Comparison of ENCODE assay signal across 8 mouse cellular contexts in the genomic region with DNA sequence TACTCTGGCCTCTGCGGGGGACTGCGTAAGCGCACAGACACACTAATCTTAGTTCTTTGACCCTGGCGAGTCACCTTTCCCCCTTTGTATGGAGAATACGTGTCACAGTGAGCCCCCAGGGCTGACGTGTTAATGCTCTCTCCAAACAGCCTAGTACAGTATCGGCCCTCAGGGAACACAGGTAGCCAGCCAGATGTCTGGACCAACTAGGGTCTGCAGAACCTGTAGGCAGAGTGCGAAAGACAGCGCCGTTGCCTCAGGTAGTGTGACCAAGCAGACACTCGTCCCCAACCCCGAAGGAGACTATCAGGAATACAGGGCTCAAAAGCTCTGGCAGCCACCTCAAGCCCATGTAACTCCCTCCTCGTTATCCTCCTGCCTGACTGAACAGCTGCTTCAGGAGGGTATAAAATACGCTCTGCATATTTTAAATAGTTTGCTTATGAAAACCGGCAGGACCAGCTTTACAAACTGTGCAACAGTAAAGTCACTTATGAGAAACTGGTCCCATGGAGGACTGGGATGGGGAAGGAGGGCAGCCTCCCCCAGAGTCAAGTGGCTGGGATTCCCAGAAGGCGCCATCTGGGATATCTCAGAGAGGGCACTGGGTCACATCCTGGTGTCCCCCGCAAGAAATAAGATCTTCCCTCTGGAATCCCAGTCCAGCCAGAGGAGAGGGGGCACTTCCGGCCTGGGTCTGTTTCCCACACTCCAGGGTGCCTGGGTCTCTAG. TPM values are rescaled to one million over a fixed set of nuclear protein-coding genes. Genes with fewer than 3 reads are reported as not detected.
DNase-seq lines count a peak whose midpoint lies in the region; ATAC-seq and TF ChIP-seq lines count a peak whose summit lies in the region.

No protein-coding gene starts in this region.

- H3K9me3 ChIP-seq in limb, embryonic 14.5 days (ENCODE audit: control insufficient read depth, low read length): no peaks in the 10 kb centered on the region

- no peak overlapping the region for H3K4me3 ChIP-seq in gastrocnemius, adult 2 months
- no peak overlapping the region for H3K4me3 ChIP-seq in limb, embryonic 14.5 days (replicated peaks; ENCODE audit: low read length)

- intact Hi-C loops in gastrocnemius, adult 2 months (cut with DNase I): no loop called here

- WGBS in limb, embryonic 14.5 days: 16% methylated on average over 18 of the region's 18 CpGs

- TF ChIP-seq CTCF in gastrocnemius, adult 2 months (IDR thresholded peaks at IDR 0.05): no peak

- no peaks in the 10 kb centered on the region for H3K27me3 ChIP-seq in limb, embryonic 14.5 days (ENCODE audit: control insufficient read depth, insufficient read depth, low read length)

- DNase-seq in gastrocnemius, adult 2 months: no peak
- no peak for DNase-seq in gastrocnemius, postnatal 10 days
- DNase-seq in embryo, embryonic 10 days (ENCODE audit: low spot score): peak; percentile 80
- peak; percentile 43 for DNase-seq in heart, postnatal 4 days
- DNase-seq in limb, embryonic 14.5 days (ENCODE audit: low spot score): peak; percentile 49
- DNase-seq in left cerebral cortex, adult 8-10 months (ENCODE audit: low spot score in 2 of 2): no peak
- no peak for DNase-seq in layer of hippocampus, adult 8-10 months (ENCODE audit: low spot score in 2 of 2)
- no peak for DNase-seq in c-Kit-positive CD71-positive TER-119-positive erythroid progenitor cells, embryonic 14.5 days (ENCODE audit: low spot score)

- ATAC-seq in limb, embryonic 14.5 days (ENCODE audit: low FRiP score, low read depth): peak; percentile 72

- peak overlapping the region; percentile 3; the same call in 1 of the 2 replicates for H3K4me2 ChIP-seq in limb, embryonic 14.5 days (replicated peaks; ENCODE audit: low read depth, low read length, severe bottlenecking)

- 0 out of 2 replicates have a peak overlapping the region, but pooled peaks have one; percentile 28 for H3K9ac ChIP-seq in limb, embryonic 14.5 days (ENCODE audit: low read depth, low read length, severe bottlenecking)

- no peaks in the 10 kb centered on the region for H3K36me3 ChIP-seq in limb, embryonic 14.5 days (ENCODE audit: control insufficient read depth, insufficient read depth, low read length)

- H3K4me1 ChIP-seq in limb, embryonic 14.5 days (ENCODE audit: control insufficient read depth, insufficient read depth, low read length): peaks cover 53% of the 10 kb centered on the region

- peak overlapping the region; percentile 8; the same call in 1 of the 2 replicates for H3K27ac ChIP-seq in gastrocnemius, adult 2 months
- H3K27ac ChIP-seq in limb, embryonic 14.5 days (replicated peaks; ENCODE audit: low read depth, low read length): peak overlapping the region; percentile 78

- no peak for TF ChIP-seq POLR2A in limb, embryonic 14.5 days (IDR thresholded peaks at IDR 0.05; ENCODE audit: borderline replicate concordance, extremely low read depth, insufficient read depth, insufficient read length)

RNA-seq across cellular contexts. Expression of gene Kazn, which starts 18.0 kb away (rescaled TPM):
- 1 to 10 TPM; 1.5 to 2.3 TPM for total RNA-seq in gastrocnemius, adult 2 months (2021)
- 1 to 10 TPM; 7.1 to 10.0 TPM for total RNA-seq in gastrocnemius, postnatal 10 days (2021)
- total RNA-seq in heart, postnatal 4 days (2021): 1 to 10 TPM; 7.5 to 7.7 TPM
- polyA plus RNA-seq in limb, embryonic 14.5 days (2012; rRNA removed): 31.3 and 43.4 TPM in 2 replicates
- 12.7 and 14.0 TPM in 2 replicates for polyA plus RNA-seq in limb, embryonic 14.5 days (2014; fragmentation: Nextera tagmentation; extraction: Ambion mirVana)
- 100 to 1,000 TPM in 2 of 4 experiments, 10 to 100 TPM in 2; 91.5 to 107 (median 100) TPM for total RNA-seq in left cerebral cortex, adult 8-10 months (2022)
- total RNA-seq in layer of hippocampus, adult 8-10 months (2022): 10 to 100 TPM; 44.3 to 48.2 (median 44.9) TPM

Comparison
In these comparisons a context has a peak if more than half of its experiments do, and no peak if none do; other contexts are left out.
1. DNase-seq: peak in embryo, embryonic 10 days (single experiment), heart, postnatal 4 days (single experiment) and limb, embryonic 14.5 days (single experiment); none in gastrocnemius, adult 2 months (single experiment), gastrocnemius, postnatal 10 days (single experiment), left cerebral cortex, adult 8-10 months (0 of 2), layer of hippocampus, adult 8-10 months (0 of 2) and c-Kit-positive CD71-positive TER-119-positive erythroid progenitor cells, embryonic 14.5 days (single experiment).
2. RNA of gene Kazn, which starts 18.0 kb away (total RNA-seq): 91.5 to 107 TPM in left cerebral cortex, adult 8-10 months and 44.3 to 48.2 TPM in layer of hippocampus, adult 8-10 months; 7.1 to 10.0 TPM in gastrocnemius, postnatal 10 days, 7.5 to 7.7 TPM in heart, postnatal 4 days and 1.5 to 2.3 TPM in gastrocnemius, adult 2 months; every median in the first group is over 4 times any median in the second.